Mouse (Mus musculus): Measurements from ENCODE around the gene Pcna. TPM values are rescaled to one million over a fixed set of nuclear protein-coding genes. Genes with fewer than 3 reads are reported as not detected.

The Pcna gene
- 85.7 TPM for polyA plus RNA-seq (2014; fragmentation: Illumina TruSeq; extraction: RNeasy Lipid Tissue Mini Kit (QIAGEN cat#74804); ENCODE audit: insufficient read depth, low read depth, low replicate concordance)

DNA sequence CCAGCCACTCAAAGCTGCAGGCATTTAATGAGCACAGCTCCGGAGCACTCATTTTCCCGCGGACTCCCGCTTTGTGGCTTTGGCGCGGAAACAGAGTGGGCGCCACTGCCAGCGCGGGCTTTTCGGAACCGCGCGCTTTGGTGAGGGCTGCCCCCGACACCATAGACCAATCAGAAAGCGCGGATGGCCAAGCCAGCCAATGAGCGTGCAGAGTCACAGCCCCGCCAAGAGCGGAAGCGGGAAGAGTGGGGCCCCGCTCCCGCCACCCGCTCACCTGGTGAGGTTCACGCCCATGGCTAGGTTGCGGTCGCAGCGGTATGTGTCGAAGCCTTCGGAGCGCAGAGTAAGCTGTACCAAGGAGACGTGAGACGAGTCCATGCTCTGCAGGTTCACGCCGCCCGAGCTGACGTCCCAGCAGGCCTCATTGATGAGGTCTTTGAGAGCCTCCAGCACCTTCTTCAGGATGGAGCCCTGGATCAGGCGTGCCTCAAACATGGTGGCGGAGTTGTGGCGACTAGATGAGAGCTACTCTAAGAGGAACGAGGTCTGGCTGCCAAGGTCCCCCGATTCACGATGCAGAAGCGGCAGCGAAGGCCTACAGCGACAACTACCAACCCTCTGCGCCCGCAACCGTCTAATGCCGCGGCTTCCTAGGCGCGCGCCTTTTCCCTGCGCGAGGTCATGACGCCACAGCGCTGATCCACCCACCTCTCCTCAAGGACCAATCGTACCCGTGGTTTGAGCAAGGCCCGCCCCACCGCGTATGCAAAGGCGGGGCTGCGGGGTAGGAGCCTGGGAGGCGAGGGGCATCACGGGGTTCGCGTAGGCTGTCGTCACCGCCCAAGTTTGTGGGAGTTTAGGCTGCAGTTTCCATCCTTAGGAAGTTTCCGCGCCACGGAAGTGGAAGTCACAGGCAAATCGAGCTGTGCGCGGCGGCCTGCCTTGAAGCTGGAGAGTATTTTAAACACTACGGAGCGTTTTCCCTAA is at the start of gene Pcna:
Gene Pcna, minus strand, starts transcription at position 773 of the 987 bp plus-strand sequence.

DNA sequence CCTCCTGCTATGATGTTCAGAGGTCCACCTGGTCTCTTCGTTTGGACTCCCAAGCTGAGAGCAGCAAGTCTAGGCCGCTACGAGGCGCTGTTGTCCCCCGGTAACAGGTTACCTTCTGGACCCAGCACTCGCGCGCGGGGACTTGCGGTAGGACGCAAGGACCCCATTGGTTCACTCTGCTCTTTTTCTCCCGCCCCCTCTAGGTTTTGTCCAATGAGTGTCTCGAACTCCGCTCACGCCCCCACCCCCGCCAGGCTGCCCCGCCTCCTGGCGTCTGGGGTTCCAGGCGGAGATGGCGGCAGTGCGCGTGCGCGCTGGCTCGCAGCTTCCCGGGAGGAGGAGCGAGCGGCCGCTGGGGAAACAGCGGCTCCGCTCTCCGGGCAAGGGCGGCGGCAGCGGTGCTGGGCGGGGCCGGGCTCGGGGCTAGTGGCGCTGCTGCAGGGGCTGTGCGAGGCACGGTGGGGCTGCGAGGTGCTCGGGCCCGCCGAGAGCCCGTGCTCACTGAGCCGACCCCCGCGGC is 9.8 kb upstream of the Pcna start, which contains the start of gene Cds2:
Gene Cds2, plus strand, starts transcription at position 270 of the 520 bp plus-strand sequence.

DNA sequence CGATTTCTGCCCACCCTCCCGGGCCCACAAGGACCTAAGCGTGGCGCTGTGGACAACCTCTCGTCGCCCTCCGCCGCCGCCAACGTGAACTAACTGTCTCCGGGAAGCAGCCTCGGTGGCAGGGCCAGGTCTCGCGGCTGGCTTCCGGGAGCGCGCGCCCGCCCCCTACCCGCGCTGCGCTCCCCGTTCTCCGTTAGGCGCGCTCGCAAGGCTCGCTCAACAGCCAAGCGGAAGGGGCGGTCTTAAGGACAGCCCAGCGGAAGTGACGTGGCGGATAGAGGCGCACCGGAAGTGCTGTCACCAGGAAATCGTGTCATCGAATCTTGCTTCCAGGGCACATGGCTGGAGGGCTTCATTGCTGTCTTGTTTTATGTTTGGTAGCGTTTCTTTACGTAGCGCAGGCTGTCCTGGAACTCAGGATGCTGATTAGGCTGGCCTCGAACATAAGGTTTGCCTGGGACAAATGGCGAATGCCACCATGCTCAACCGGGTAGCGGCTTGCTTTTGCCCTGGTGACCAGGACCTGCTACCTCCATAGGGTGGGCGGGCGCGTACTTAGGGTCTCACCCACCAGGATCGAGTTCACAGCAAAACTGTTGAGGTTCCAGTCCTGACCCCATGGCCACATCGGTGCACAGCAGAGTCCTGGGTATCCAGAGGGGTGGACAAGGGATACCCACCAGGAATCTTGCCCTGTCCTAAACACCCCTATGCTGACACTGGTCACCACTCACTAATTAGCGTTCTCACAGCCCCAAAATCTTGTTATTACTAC is 5.4 kb downstream of the Pcna start, which contains the start of gene Tmem230:
Gene Tmem230, minus strand, starts transcription at position 269 of the 775 bp plus-strand sequence.

Other genes with a start within 250 kb of the Pcna start
- 14.1 TPM for gene Rassf2, start 223.1 kb downstream of the Pcna start, polyA plus RNA-seq (2014; fragmentation: Illumina TruSeq; extraction: RNeasy Lipid Tissue Mini Kit (QIAGEN cat#74804); ENCODE audit: insufficient read depth, low read depth, low replicate concordance)
- 21.2 TPM for gene Slc23a2, start 108.2 kb downstream of the Pcna start, polyA plus RNA-seq (2014; fragmentation: Illumina TruSeq; extraction: RNeasy Lipid Tissue Mini Kit (QIAGEN cat#74804); ENCODE audit: insufficient read depth, low read depth, low replicate concordance)
- 23.1 TPM for gene Tmem230, start 5.5 kb downstream of the Pcna start, polyA plus RNA-seq (2014; fragmentation: Illumina TruSeq; extraction: RNeasy Lipid Tissue Mini Kit (QIAGEN cat#74804); ENCODE audit: insufficient read depth, low read depth, low replicate concordance)
- gene Cds2, start 9.8 kb upstream of the Pcna start, polyA plus RNA-seq (2014; fragmentation: Illumina TruSeq; extraction: RNeasy Lipid Tissue Mini Kit (QIAGEN cat#74804); ENCODE audit: insufficient read depth, low read depth, low replicate concordance), result 34.7 TPM
- gene Prokr2, start 132.1 kb upstream of the Pcna start, polyA plus RNA-seq (2014; fragmentation: Illumina TruSeq; extraction: RNeasy Lipid Tissue Mini Kit (QIAGEN cat#74804); ENCODE audit: insufficient read depth, low read depth, low replicate concordance), result not detected

Data from lung, adult 10 weeks (tissue).